ENCODE assay signal across 9 mouse cellular contexts in the genomic region with DNA sequence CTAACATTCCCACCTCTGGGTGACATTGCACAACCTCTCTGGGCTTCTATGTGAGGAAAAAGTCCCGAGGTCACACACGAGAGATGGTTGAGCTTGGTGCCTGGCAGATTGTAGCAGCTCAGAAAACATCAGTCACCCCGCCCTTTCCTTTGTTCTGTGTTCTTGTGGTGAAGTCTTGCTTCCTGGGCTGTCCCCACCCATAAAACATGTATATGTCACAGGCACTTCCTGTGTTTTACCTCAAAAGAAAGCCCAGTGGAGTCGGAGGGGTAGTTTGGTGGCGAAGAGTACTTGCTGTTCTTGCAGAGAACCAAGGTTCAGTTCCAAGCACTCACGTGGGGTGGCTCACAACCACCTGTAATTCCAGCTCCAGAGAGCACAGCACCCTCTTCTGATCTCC. TPM values are rescaled to one million over a fixed set of nuclear protein-coding genes. Genes with fewer than 3 reads are reported as not detected.
DNase-seq lines count a peak whose midpoint lies in the region; ATAC-seq lines count a peak whose summit lies in the region.
"Had no signal": no experiment of that assay in that cellular context is flagged by ENCODE, and none has a peak within 500 bp of the region (broad histone marks: within the 10 kb centered on the region; RNA-seq: fewer than 3 reads in every experiment).

No protein-coding gene starts in this region.

- ATAC-seq in inflammation-experienced regulatory T-cells, adult 6 months = peak; percentile 85
- ATAC-seq in monocyte, adult 5-6 weeks (replicated peaks; ENCODE audit: insufficient number of reproducible peaks, low FRiP score, low TSS enrichment, poor library complexity, severe bottlenecking) = peak; percentile 73

- peak; percentile 17 for DNase-seq in MEL-GATA-1-ER (ENCODE audit: extremely low read depth, low read depth)
- DNase-seq in thymus, postnatal 14 days = peak; percentile 82
- no peak for DNase-seq in layer of hippocampus, adult 9-10 months (ENCODE audit: low spot score)
- DNase-seq in right cerebral cortex, postnatal 14 days = no peak
- no peak for DNase-seq in kidney, postnatal 14 days
- DNase-seq: gastrocnemius, postnatal 10 days had no signal

RNA-seq across cellular contexts. Expression of gene A430078G23Rik, which starts 2.4 kb away (rescaled TPM):
- polyA plus RNA-seq in inflammation-experienced regulatory T-cells, adult 6 months (2017; shearing (Covaris generic)) = 10 to 100 TPM; 29.9 to 51.2 (median 36.9) TPM
- total RNA-seq in monocyte, adult 5-6 weeks (2017) = 62.9 to 119 TPM (median 81.1 TPM) in 3 replicates
- total RNA-seq: left cerebral cortex, postnatal 36 days had no signal

RNA-seq across cellular contexts. Expression of gene Arhgef18, which starts 37.2 kb away (rescaled TPM):
- 10 to 100 TPM; 21.3 to 30.9 (median 30.4) TPM for polyA plus RNA-seq in inflammation-experienced regulatory T-cells, adult 6 months (2017; shearing (Covaris generic))
- total RNA-seq in monocyte, adult 5-6 weeks (2017) = 44.8 to 134 TPM (median 53.5 TPM) in 3 replicates

Comparison
In these comparisons a context has a peak if more than half of its experiments do, and no peak if none do; other contexts are left out.
1. DNase-seq: peak in MEL-GATA-1-ER (single experiment) and thymus, postnatal 14 days (single experiment); none in layer of hippocampus, adult 9-10 months (single experiment), right cerebral cortex, postnatal 14 days (single experiment) and kidney, postnatal 14 days (single experiment).